Mouse (Mus musculus): ENCODE measurements around the gene Eif3g.

DNA sequence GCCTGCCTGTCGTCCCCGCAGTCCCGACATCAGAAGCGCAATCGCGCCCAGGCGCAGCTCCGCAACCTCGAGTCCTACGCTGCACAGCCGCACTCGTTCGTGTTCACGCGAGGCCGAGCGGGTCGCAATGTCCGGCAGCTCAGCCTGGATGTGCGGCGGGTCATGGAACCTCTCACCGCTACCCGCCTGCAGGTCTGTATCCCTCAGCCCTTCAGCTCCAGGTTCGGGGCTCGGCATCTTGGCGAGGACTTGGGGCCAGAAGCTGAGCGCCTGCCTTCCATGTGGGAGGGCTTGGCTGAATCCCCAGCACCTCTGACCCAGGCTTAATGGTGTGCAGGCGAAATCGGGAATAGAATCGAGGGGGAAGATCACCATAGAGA, 10.0 kb downstream of the Eif3g start:
- no peak for TF ChIP-seq CTCF (IDR thresholded peaks at IDR 0.05; ENCODE audit: low read depth)
- TF ChIP-seq EP300 (IDR thresholded peaks at IDR 0.05; ENCODE audit: low read depth) = no peak
